Comparison of ENCODE assay signal across 10 mouse cellular contexts in the genomic region with DNA sequence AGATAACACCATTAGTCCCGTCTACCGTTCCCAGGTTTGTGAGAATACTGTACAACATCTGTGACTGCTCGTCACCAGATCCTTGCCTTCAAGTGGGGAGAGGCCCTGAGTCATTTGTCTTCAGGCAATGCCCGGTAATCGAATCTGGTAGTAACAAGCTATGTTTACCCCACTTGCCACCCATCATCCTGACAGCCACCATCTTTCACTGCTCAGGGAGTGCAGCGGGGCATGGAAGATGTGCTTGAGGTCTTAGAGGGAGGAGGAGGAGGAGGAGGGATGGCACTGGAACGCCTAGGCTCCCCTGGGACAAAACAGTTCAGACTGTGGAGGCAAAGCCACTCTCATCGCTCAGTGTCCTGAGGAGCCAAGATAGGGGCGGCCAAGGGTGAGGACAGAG.
DNase-seq lines count a peak whose midpoint lies in the region; ATAC-seq lines count a peak whose summit lies in the region.
"Had no signal": no experiment of that assay in that cellular context is flagged by ENCODE, and none has a peak within 500 bp of the region (broad histone marks: within the 10 kb centered on the region; RNA-seq: fewer than 3 reads in every experiment).

No protein-coding gene starts in this region.

- 0 out of 2 replicates have a peak overlapping the region, but pooled peaks have one; percentile 44 for H3K9ac ChIP-seq in heart, embryonic 13.5 days

- 0 out of 2 replicates have a peak, but pooled peaks cover 3% of the 10 kb centered on the region for H3K9me3 ChIP-seq in heart, embryonic 13.5 days
- no peaks in the 10 kb centered on the region for H3K9me3 ChIP-seq in embryonic facial prominence, embryonic 10.5 days
- peaks cover 4% of the 10 kb centered on the region; the same call in 1 of the 2 replicates for H3K9me3 ChIP-seq in limb, embryonic 10.5 days (replicated peaks)

- H3K27ac ChIP-seq in heart, embryonic 13.5 days (replicated peaks), result peak overlapping the region; percentile 48
- H3K27ac ChIP-seq in embryonic facial prominence, embryonic 10.5 days (replicated peaks), result peak overlapping the region; percentile 58
- H3K27ac ChIP-seq in limb, embryonic 10.5 days, result peak overlapping the region; percentile 53

- H3K27me3 ChIP-seq in heart, embryonic 13.5 days (replicated peaks), result no peaks in the 10 kb centered on the region
- H3K27me3 ChIP-seq in embryonic facial prominence, embryonic 10.5 days (replicated peaks; ENCODE audit: low read depth, poor library complexity, severe bottlenecking), result no peaks in the 10 kb centered on the region
- H3K27me3 ChIP-seq in limb, embryonic 10.5 days (ENCODE audit: low read depth, poor library complexity, severe bottlenecking), result no peaks in the 10 kb centered on the region
- H3K27me3 ChIP-seq: CH12.LX had no signal

- peaks cover 10% of the 10 kb centered on the region for H3K36me3 ChIP-seq in heart, embryonic 13.5 days
- peaks cover 23% of the 10 kb centered on the region for H3K36me3 ChIP-seq in embryonic facial prominence, embryonic 10.5 days (replicated peaks)
- peaks cover 21% of the 10 kb centered on the region for H3K36me3 ChIP-seq in limb, embryonic 10.5 days

- peak overlapping the region; percentile 42 for H3K4me2 ChIP-seq in heart, embryonic 13.5 days

- H3K4me1 ChIP-seq in heart, embryonic 13.5 days, result peaks cover 44% of the 10 kb centered on the region
- H3K4me1 ChIP-seq in embryonic facial prominence, embryonic 10.5 days, result peaks cover 60% of the 10 kb centered on the region
- H3K4me1 ChIP-seq in limb, embryonic 10.5 days, result peaks cover 63% of the 10 kb centered on the region

- H3K4me3 ChIP-seq in heart, embryonic 13.5 days, result no peak overlapping the region
- no peak overlapping the region for H3K4me3 ChIP-seq in embryonic facial prominence, embryonic 10.5 days
- no peak overlapping the region for H3K4me3 ChIP-seq in limb, embryonic 10.5 days

- 46% methylated on average over 9 of the region's 9 CpGs for WGBS in heart, embryonic 13.5 days
- WGBS in embryonic facial prominence, embryonic 10.5 days, result 47% methylated on average over 9 of the region's 9 CpGs
- 25% methylated on average over 9 of the region's 9 CpGs for WGBS in limb, embryonic 10.5 days

- no peak for DNase-seq in heart, adult 9 months (ENCODE audit: low spot score in 2 of 2)
- DNase-seq in 3T3-L1 (ENCODE audit: low read depth, low spot score), result peak; percentile 79
- no peak for DNase-seq in embryonic facial prominence, embryonic 10.5 days (ENCODE audit: low spot score)
- DNase-seq in limb, embryonic 10.5 days (ENCODE audit: low spot score), result no peak
- DNase-seq in urinary bladder, postnatal 25 days (ENCODE audit: low spot score), result no peak
- no peak for DNase-seq in urinary bladder, adult 2 months (ENCODE audit: low spot score)
- DNase-seq in layer of hippocampus, adult 8-10 months (ENCODE audit: low spot score in 2 of 2), result no peak
- DNase-seq: thymus, adult 18-20 months had no signal

- no peak for ATAC-seq in heart, embryonic 13.5 days (ENCODE audit: extremely low read depth, insufficient number of reproducible peaks, low FRiP score, low TSS enrichment)
